Mouse (Mus musculus) cortical plate, adult 2 months (tissue): Measurements from ENCODE around the gene Pitpnm1. TPM values are rescaled to one million over a fixed set of nuclear protein-coding genes. Genes with fewer than 3 reads are reported as not detected.
"Not testable (repeated sequence)": the region's sequence is repeated elsewhere in the genome, so short reads cannot be mapped to it uniquely, and the experiment has no call there.

Experiments
- H3K27ac ChIP-seq: fragments of 200-500 bp; 2 replicates; pipeline ENCODE4 v1.5.1; 2012; ENCODE audit warnings: low read length, control low read depth, inconsistent platforms; ENCODE audit not compliant: insufficient read depth
- H3K4me1 ChIP-seq: fragments of 200-500 bp; 2 replicates; pipeline ENCODE4 v1.6.1; 2011; ENCODE audit warnings: low read length; ENCODE audit not compliant: control insufficient read depth, insufficient read depth
- H3K4me3 ChIP-seq: fragments of 200-500 bp; 2 replicates; pipeline ENCODE4 v1.5.1; 2011; ENCODE audit warnings: mild to moderate bottlenecking, low read length, control low read depth; ENCODE audit not compliant: insufficient read depth
- CTCF ChIP-seq: fragments of 200-500 bp; IDR thresholded peaks from 2 replicates; pipeline ENCODE4 v1.5.1; 2011; ENCODE audit warnings: mild to moderate bottlenecking, control low read depth, low read length; ENCODE audit not compliant: insufficient read depth; ENCODE audit errors: extremely low read depth
- POLR2A ChIP-seq: fragments of 200-500 bp; IDR thresholded peaks from 2 replicates; pipeline ENCODE4 v1.6.1; 2011; ENCODE audit warnings: mild to moderate bottlenecking, low read length, control low read depth; ENCODE audit not compliant: insufficient read depth; ENCODE audit errors: extremely low read depth
- polyA plus RNA-seq: library from polyadenylated mRNA; depleted of rRNA; stranded (reverse); fragments of >200 nt; gene quantifications from 2 replicates; pipeline ENCODE4 v1.2.3, GENCODE M21; 2012

The Pitpnm1 gene
- polyA plus RNA-seq, 1 experiment = 293 TPM

- no peak overlapping the region for H3K4me3 ChIP-seq
- H3K4me1 ChIP-seq = no peaks in the 10 kb centered on the region
- H3K27ac ChIP-seq = no peak overlapping the region
- TF ChIP-seq CTCF (no peak), POLR2A (no peak)
Observed at GRCm38 (mm10) chr19:4130106-4130505, 30.3 kb downstream of the Pitpnm1 start.

- TF ChIP-seq POLR2A (no peak), CTCF (no peak)
- Histone ChIP-seq H3K4me1 (peaks cover 1% of the 10 kb centered on the region; the same call in 1 of the 2 replicates), H3K4me3 (no peak overlapping the region), H3K27ac (no peak overlapping the region)
Observed at GRCm38 (mm10) chr19:4131075-4131474, 31.3 kb downstream of the Pitpnm1 start.

GRCm38 (mm10) chr19:4131768-4132167 lies 32.0 kb downstream of the Pitpnm1 start:
- TF ChIP-seq CTCF (peak; percentile 24; the same call in 1 of the 2 replicates), POLR2A (no peak)
- Histone ChIP-seq H3K4me3 (no peak overlapping the region), H3K4me1 (peaks cover 1% of the 10 kb centered on the region; the same call in 1 of the 2 replicates), H3K27ac (no peak overlapping the region)

DNA sequence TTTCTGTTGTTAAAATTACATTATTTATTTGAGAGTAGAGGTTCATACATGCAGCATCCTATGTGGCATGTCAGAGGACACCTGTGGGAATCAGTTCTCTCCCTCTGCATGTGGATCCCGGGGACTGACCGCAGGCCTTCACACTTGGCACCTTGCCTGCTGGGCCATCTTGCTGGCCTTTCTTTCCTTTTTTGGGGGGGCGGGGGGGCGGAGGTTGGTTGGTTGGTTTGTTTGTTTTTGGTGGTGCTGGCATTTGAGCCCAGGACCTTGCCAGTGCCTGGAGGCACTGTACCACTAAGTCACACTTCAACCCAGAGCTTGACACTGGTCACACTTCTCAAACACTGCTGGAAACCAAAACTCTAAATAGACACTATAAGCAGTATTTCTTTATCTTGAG lies 34.6 kb downstream of the Pitpnm1 start:
- Histone ChIP-seq H3K4me1 (peaks cover 1% of the 10 kb centered on the region; the same call in 1 of the 2 replicates), H3K27ac (no peak overlapping the region), H3K4me3 (no peak overlapping the region)
- TF ChIP-seq POLR2A (no peak), CTCF (no peak)

DNA sequence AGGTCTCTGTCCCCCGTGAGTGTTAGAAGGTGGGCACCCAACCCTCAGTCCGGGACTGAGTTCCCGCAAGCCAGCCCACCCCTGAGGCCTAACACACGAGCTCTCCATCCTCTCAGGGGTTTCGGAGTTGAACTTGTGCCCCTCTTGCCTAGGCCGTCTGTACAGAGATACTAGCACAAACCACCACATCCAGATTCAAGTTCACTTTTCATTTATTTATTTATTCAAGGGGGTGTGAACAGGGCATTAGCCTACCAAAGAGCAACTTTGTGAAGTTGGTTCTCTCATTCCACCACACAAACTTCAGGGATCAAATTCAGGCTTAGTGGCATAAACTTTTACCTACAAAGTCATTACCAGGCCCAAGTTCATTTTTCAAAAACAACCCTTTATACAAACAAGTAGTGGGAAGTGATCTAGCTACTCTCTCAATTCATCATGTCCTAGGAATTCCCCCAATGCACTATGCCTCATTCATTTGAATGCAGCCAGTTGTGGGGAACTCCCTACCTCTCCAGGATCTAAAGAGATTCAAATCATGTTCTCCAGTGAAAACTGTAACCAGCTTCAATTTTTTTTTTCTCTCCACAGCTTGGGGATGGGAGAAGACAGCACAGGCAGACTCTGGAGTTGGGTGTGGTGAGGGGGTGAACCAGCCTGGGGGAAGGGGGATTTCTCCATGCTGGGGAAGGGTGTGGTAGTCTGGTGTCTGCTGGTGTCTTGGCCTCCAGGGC lies 35.6 kb downstream of the Pitpnm1 start:
- not testable (repeated sequence) for H3K4me1 ChIP-seq, H3K27ac ChIP-seq, H3K4me3 ChIP-seq

- not testable (repeated sequence) for H3K4me1 ChIP-seq, H3K4me3 ChIP-seq, H3K27ac ChIP-seq
- TF ChIP-seq CTCF = 0 out of 2 replicates have a peak, but pooled peaks have one; percentile 19
Observed at GRCm38 (mm10) chr19:4135963-4136345, 36.2 kb downstream of the Pitpnm1 start.

- Histone ChIP-seq H3K27ac (no peak overlapping the region), H3K4me1 (peaks cover 1% of the 10 kb centered on the region; the same call in 1 of the 2 replicates), H3K4me3 (no peak overlapping the region)
- TF ChIP-seq CTCF (no peak), POLR2A (no peak)
Observed at GRCm38 (mm10) chr19:4136463-4136862, 36.7 kb downstream of the Pitpnm1 start.

- H3K4me1 ChIP-seq = peaks cover 1% of the 10 kb centered on the region; the same call in 1 of the 2 replicates
- TF ChIP-seq CTCF = no peak
- no peak for TF ChIP-seq POLR2A
- no peak overlapping the region for H3K4me3 ChIP-seq
- no peak overlapping the region for H3K27ac ChIP-seq
Observed at GRCm38 (mm10) chr19:4137913-4138312, 38.1 kb downstream of the Pitpnm1 start.

DNA sequence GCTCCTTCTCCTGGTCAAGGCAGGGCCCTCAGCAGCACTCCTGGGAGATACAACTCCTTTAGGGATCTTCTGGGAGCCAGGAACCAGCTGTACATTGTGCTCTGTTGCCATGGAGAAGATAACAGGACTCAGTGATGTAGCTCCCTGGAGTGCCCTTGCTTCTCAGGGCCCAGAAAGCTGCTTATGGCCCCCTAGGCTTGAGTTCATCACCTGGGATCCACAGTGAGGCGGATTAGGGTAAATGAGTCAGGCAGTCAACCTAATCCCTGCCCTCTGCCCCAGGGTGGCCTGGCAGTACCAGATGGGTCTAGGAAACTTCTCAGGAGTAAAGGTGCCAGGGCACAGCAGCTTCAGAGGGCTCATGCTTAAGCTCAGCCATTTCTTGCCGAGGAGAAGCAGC lies 39.6 kb downstream of the Pitpnm1 start, which contains the start of gene Gpr152:
Gene Gpr152 (plus strand): TSS at position 342 of the 400 bp plus-strand sequence.
- no peak within 1 kb of the TSS for H3K4me3 ChIP-seq
- peaks cover 1% of the 10 kb centered on the region; the same call in 1 of the 2 replicates for H3K4me1 ChIP-seq
- TF ChIP-seq CTCF = no peak
- TF ChIP-seq POLR2A = no peak
- H3K27ac ChIP-seq = no peak within 1 kb of the TSS

- Histone ChIP-seq H3K27ac (no peak overlapping the region), H3K4me1 (peaks cover 1% of the 10 kb centered on the region; the same call in 1 of the 2 replicates), H3K4me3 (no peak overlapping the region)
- TF ChIP-seq POLR2A = no peak
- TF ChIP-seq CTCF = no peak
Observed at GRCm38 (mm10) chr19:4140147-4140546, 40.3 kb downstream of the Pitpnm1 start.

DNA sequence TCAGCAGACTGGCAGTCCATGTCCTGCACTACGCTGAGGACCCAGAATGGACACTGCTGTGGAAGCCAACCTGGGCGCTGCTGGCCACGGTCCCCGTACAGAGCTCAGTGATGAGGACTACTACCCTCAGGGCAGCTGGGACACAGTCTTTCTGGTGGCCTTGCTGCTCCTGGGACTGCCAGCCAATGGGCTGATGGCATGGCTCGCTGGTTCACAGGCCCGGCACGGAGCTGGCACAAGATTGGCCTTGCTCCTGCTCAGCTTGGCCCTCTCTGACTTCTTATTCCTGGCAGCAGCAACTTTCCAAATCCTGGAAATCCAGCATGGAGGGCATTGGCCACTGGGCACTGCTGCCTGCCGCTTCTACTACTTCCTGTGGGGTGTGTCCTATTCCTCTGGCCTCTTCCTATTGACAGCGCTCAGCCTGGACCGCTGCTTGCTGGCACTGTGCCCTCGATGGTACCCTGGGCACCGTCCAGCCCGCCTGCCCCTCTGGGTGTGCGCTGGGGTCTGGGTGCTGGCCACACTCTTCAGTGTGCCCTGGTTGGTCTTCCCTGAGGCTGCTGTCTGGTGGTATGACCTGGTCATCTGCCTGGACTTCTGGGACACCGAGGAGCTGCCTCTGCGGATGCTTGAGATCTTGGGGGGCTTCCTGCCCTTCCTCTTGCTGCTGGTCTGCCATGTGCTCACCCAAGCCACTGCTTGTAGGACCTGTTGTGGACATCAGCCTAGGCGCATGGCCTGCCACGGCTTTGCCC lies 42.8 kb downstream of the Pitpnm1 start:
- H3K4me3 ChIP-seq = no peak overlapping the region
- TF ChIP-seq POLR2A (no peak), CTCF (no peak)
- no peak overlapping the region for H3K27ac ChIP-seq
- peaks cover 4% of the 10 kb centered on the region; the same call in 1 of the 2 replicates for H3K4me1 ChIP-seq
